Mouse (Mus musculus) frontal cortex, postnatal 14 days (tissue): ENCODE data around the gene Mybl2.
A peak's percentile ranks its signal among the peaks of the same experiment; 100 is the strongest.
"Not testable (repeated sequence)": the region's sequence is repeated elsewhere in the genome, so short reads cannot be mapped to it uniquely, and the experiment has no call there.

Experiments
- DNase-seq, 2 experiments: peaks; one replicate each; pipeline ENCODE4 v3.0.0; 2022; ENCODE audit warnings: low spot score in 2 of 2

Mybl2 gene

GRCm38 (mm10) chr2:163054335-163054840, at the start of gene Mybl2:
Gene Mybl2, plus strand, starts transcription at chr2:163054687.
- DNase-seq = peak; percentile 72 to 78

GRCm38 (mm10) chr2:163007299-163007698, 47.2 kb upstream of the Mybl2 start:
- DNase-seq = no peak

GRCm38 (mm10) chr2:163016916-163017743, 37.4 kb upstream of the Mybl2 start, which contains the start of gene Ift52:
Gene Ift52, plus strand, starts transcription at chr2:163017354.
- DNase-seq = peak; percentile 83 to 90

GRCm38 (mm10) chr2:163031289-163031688, 23.2 kb upstream of the Mybl2 start:
- DNase-seq = no peak

- DNase-seq = no peak
Measured at GRCm38 (mm10) chr2:163031757-163032156, 22.7 kb upstream of the Mybl2 start.

GRCm38 (mm10) chr2:163032622-163033021, 21.9 kb upstream of the Mybl2 start:
- no peak for DNase-seq

- no peak for DNase-seq
Measured at GRCm38 (mm10) chr2:163039940-163040339, 14.5 kb upstream of the Mybl2 start.

- peak; percentile 14 to 63 for DNase-seq
Measured at GRCm38 (mm10) chr2:163048125-163048524, 6.4 kb upstream of the Mybl2 start.

- no peak for DNase-seq
Measured at GRCm38 (mm10) chr2:163049116-163049515, 5.4 kb upstream of the Mybl2 start.

- no peak for DNase-seq
Measured at GRCm38 (mm10) chr2:163051691-163052090, 2.8 kb upstream of the Mybl2 start.

GRCm38 (mm10) chr2:163052101-163052500, 2.4 kb upstream of the Mybl2 start:
- no peak for DNase-seq

- no peak for DNase-seq
Measured at GRCm38 (mm10) chr2:163052826-163053225, 1.7 kb upstream of the Mybl2 start.

GRCm38 (mm10) chr2:163054891-163055494, 506 bp downstream of the Mybl2 start:
- no peak for DNase-seq

GRCm38 (mm10) chr2:163055715-163056114, 1.2 kb downstream of the Mybl2 start:
- no peak for DNase-seq

GRCm38 (mm10) chr2:163056584-163056983, 2.1 kb downstream of the Mybl2 start:
- DNase-seq = no peak

- DNase-seq = not testable (repeated sequence)
Measured at GRCm38 (mm10) chr2:163058981-163059380, 4.5 kb downstream of the Mybl2 start.

- no peak for DNase-seq
Measured at GRCm38 (mm10) chr2:163060630-163061029, 6.1 kb downstream of the Mybl2 start.

GRCm38 (mm10) chr2:163061203-163062118, 7.0 kb downstream of the Mybl2 start:
- DNase-seq = no peak

GRCm38 (mm10) chr2:163062119-163062508, 7.6 kb downstream of the Mybl2 start:
- DNase-seq = no peak

GRCm38 (mm10) chr2:163066326-163066725, 11.8 kb downstream of the Mybl2 start:
- no peak for DNase-seq

- DNase-seq = no peak
Measured at GRCm38 (mm10) chr2:163067233-163067632, 12.7 kb downstream of the Mybl2 start.

GRCm38 (mm10) chr2:163070213-163070612, 15.7 kb downstream of the Mybl2 start:
- no peak for DNase-seq
